Mouse (Mus musculus): ENCODE results near the gene Muc15. TPM values are rescaled to one million over a fixed set of nuclear protein-coding genes. Genes with fewer than 3 reads are reported as not detected.

The Muc15 gene
- polyA plus RNA-seq (2017; shearing (Covaris generic)), result not detected

GRCm38 (mm10) chr2:110721290-110721753 is at the start of gene Muc15:
TSS of gene Muc15 (plus strand) at chr2:110721340.

Other genes with a start within 250 kb of the Muc15 start
- not detected for gene Slc5a12, start 124.0 kb upstream of the Muc15 start, polyA plus RNA-seq (2017; shearing (Covaris generic))
- not detected for gene Ano3, start 229.6 kb downstream of the Muc15 start, polyA plus RNA-seq (2017; shearing (Covaris generic))

Data from activated CD4-positive, CD25-positive, alpha-beta regulatory T cell, adult 9 weeks (primary cell).